Mouse (Mus musculus): ENCODE measurements around the gene Tmem178.

Gene Tmem178

DNA sequence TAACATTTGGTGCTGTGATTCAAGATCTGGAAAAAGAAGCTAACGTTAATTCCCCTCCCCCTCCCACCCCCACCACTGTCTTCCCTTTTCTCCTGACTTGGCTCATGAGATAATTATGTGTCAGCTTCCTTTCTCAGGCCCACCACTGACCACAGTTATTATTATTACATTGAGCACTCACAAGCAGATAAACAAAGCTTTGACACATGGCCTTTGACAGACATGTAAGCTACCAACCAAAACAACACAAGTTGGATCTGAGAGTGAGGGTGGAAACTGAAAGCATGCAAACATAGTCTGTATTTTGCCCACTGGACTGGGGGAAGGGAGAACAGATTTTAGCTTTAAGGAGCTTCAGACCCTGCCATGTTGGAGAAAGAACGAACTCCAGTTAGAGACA, 52.8 kb downstream of the Tmem178 start:
- no peak for DNase-seq (ENCODE audit: low read depth)

DNA sequence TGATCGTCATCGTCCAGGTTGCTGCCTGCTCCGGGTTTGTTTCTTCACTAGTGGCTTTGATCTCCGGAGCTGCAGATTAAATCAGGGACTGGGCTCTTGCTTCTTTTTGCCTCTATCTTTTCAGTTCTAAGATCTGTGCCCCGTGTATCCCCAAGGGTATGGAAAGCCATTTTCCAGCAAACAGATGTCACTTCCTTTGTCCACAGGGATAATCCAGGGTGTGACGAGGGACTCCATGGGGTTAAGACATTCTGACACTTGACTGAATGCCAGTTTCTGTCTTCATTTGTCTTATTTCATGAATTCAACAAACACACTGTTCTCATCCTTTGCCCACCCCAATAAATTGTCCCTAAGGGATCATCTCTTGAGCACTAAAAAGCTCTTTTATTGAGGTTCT, 54.5 kb downstream of the Tmem178 start:
- DNase-seq (ENCODE audit: low read depth), result no peak

DNA sequence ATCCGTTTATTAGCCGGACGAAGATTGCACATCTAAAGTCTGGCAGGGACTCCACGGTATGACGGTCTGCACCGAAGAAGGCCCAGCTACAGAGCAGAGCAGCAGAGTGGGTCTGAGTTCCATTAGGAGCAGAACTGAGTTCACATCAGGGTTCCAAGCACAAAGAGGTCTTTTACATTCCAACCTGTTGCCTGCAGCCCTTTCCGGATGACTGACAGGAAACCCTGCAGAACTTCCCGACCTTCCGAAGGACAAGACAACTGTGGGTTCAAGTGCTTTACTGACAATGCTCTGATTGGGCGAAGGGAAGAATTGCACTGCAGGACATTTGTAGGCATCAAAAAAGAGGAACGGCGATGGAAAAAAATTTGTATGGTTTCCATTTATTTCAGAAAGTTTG, 56.6 kb downstream of the Tmem178 start:
- no peak for DNase-seq (ENCODE audit: low read depth)

DNA sequence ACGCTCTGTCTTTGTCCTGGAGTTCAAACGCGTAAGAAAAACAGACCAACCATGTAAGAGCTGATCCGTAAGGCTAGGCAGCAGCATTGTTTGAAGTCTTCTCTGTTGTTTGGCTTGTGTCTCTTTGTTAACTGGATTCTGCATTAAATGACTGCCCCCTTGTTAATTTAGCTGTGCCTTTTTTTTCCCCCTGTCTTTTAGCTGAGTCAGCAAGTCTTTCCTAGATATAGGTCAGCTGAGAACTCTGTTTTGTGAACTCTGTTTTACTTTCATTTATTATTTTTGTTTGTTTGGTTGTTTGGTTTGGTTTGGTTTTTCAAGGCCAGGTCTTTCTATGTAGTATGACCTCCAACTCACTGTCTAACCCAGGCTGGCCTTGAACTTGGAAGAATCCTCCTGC, 57.2 kb downstream of the Tmem178 start:
- no peak for DNase-seq (ENCODE audit: low read depth)

- no peak for DNase-seq (ENCODE audit: low read depth)
Observed at GRCm38 (mm10) chr17:81002130-81002529, 57.7 kb downstream of the Tmem178 start.

DNA sequence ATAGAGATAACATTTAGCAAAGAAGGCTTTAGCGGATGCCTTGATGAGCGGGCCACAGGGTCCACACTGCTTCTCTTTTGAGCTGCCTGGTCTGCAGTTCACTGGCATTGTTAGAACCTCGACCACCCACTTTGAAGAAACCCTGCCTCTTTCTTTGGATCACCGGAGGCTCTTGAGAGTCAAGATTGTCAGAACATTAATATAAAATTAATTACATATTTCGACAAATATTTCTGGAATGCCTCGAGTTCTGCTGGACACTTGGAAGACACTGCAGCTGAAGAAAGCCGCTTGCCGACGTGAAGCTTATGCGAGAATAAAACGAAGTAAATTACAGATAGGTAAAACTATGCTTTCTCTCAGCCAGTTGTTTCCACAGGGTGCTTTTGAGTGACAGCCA, 60.0 kb downstream of the Tmem178 start:
- no peak for DNase-seq (ENCODE audit: low read depth)

DNA sequence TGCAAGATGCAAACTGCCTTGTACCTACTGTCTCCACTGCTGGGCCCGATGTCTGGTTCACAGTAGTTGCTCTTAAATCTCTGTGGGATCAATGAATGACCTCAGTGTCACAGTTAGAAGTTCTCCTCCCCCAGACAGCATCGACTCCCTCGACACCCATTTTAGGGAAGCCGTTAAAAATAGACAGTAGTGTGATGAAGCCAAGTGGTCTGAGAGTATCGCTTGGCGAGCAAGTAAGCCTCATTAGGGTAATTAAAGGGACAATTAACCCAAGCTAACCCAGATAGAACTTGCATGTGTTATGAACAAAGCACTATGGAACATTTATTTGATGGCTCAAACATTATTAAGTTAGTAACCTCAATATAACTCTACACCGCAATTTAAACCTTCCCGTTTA, 60.9 kb downstream of the Tmem178 start:
- DNase-seq (ENCODE audit: low read depth), result no peak

DNA sequence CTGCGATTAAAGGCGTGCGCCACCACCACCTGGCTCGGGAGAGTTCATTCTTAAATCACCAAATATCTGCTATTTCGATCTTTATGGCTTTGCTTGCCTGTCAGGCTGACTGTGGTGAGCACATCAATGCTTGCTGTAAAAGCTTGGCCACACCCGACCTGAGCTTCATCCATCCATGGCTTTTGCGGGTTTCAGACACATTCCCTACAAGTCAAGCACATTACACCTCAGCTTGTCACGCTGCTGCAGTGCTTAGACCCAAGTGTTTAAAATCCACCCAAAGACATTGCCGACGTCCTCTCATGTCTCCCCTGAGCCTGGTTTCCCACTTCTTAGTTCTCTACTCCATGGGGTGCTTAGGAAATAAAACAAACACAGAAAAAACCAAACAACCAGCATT, 64.7 kb downstream of the Tmem178 start:
- no peak for DNase-seq (ENCODE audit: low read depth)

DNA sequence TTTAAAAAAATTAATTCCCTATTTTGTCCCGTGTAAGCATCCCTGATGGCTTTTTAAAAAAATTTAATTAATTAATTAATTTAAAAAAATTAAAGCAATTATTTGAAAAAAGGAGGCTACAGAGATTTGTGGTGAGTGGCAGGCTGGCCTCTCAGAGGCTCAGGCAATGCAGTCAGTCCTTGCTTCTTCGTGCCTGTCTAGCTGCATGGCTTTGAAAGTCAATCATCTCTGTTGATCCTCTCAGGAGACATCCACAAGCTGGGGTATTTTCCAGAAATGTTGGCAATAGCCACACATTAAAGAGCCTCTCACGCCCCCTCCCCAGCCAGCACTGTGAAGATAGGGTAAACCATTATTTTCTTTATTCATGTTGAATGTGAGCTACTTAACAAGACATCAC, 65.8 kb downstream of the Tmem178 start:
- DNase-seq (ENCODE audit: low read depth), result no peak

DNA sequence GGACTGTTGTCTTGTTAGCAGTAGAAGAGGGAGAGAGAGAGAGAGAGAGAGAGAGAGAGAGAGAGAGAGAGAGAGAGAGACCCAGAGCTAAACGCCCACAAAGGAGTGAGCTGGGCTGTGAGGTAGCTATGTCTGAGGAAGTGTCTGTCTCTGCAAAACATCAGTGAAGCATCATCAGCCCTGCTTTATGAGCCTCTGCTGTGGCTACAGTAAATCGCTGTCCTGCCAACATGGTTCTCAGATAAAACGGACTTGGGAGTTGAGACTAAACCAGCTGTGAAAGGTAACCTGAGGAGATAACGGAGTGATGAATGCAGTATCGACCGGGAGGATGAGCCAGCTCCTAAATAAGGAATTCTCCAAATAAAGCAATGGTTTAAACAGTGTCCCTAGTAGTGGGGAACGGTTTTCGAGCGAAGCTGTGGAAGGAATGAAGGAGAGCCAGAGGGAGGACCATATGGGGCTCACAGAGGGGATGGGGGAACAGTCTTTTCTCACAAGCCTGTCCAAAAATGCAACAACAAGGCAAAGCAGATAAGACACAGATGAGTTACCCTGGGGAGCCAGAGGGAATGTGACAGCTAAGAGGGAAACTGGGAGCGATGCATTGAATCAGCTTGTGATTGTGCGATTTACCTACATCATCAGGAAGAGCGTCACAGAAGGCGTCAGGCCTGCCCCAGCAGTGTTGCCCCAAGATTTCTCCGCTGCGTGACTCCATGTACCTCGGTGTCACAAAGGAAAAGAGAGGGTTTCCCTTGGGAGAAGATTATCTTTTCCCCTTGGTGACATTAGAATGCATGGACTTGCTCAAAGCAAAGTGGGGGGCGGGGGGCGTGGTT, 66.6 kb downstream of the Tmem178 start:
- no peak for DNase-seq (ENCODE audit: low read depth)

DNA sequence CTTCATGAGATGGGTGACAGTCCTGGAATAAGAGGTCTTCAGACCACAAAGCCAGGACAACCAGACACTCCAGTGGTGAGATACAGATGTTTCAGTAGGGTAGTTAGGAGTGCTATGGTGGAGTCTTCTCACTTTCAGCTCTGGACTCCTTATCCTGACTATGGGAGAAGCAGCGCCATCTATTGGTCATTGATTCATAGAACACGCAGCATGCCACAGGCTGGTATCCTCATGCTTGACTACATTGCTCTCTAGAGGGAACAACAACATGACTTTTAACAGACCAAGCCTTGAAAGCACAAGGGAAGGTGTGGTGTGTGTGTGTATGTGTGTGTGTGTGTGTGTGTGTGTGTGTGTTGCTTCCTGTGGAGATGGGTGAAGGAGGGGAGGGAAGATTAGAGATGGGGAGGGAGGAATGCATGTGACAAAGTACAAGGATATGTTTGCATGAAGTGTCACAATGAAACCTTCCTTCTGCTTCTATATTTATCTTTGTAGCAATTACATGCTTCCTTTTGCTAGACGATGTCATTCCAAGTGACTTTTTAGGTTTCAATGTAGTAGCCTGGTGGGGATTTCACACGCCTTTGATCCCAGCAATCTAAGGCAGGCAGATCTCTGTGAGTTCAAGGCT, 71.5 kb downstream of the Tmem178 start:
- DNase-seq (ENCODE audit: low read depth), result peak; percentile 55

DNA sequence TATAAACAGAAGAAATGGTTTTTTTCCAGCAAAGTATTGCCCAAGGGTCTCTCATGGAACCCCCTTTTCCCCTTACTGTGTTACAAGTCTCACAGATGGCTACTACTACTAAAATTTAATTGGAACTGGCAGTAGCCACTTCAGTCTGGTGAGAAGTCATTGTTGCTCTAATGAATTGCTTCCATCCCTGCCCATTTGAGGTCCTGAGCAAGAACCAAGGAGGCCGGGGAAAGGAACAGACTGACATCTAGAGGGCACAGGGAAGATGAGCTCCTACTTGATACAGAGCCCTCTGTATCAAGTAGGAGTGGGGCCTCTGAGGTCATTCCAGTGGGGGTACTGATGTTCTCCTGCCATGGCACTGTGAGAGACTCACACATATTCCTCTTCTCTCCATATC, 72.7 kb downstream of the Tmem178 start:
- DNase-seq (ENCODE audit: low read depth), result no peak

DNA sequence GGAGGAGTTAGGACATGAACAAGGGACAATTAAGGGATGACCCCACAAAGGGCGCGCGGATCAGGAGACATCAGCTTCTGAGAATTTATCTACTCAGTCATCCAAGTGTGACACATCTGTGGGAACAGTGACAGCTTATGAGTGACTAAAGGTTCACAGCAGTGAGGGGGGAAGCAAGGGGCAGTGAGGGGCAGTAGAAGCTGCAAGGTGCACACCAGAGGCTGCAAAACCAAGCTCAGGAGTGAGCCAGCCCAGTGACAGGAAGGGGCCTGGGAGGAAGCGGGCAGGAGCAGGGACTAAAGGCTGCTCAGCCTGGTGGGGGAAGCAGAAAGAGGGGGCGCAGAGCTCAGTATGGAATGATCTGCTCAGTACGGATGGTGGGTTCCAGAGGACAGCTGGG, 82.9 kb downstream of the Tmem178 start:
- no peak for DNase-seq (ENCODE audit: low read depth)

GRCm38 (mm10) chr17:81031830-81032442, 87.5 kb downstream of the Tmem178 start:
- DNase-seq (ENCODE audit: low read depth), result no peak

DNA sequence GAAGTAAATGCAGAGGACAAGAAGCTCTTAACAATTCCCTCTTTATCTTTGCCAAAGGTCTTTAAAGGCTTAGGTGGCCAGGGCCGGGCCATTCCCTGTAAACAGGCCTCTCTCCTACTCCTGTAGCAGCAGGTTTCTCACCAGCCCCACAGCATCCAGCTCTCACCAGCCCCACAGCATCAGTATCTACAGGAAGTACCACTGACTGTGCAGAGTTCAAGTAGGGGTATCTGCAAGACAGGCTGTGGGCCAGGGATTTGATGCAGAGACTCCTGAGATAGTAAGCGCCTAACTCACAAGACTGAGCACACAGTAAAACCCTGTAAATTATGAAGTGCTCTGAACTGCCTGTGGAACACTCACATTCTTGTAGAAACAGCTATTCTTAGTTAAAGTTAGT, 88.5 kb downstream of the Tmem178 start:
- no peak for DNase-seq (ENCODE audit: low read depth)

GRCm38 (mm10) chr17:81035354-81035753, 90.9 kb downstream of the Tmem178 start:
- no peak for DNase-seq (ENCODE audit: low read depth)

DNA sequence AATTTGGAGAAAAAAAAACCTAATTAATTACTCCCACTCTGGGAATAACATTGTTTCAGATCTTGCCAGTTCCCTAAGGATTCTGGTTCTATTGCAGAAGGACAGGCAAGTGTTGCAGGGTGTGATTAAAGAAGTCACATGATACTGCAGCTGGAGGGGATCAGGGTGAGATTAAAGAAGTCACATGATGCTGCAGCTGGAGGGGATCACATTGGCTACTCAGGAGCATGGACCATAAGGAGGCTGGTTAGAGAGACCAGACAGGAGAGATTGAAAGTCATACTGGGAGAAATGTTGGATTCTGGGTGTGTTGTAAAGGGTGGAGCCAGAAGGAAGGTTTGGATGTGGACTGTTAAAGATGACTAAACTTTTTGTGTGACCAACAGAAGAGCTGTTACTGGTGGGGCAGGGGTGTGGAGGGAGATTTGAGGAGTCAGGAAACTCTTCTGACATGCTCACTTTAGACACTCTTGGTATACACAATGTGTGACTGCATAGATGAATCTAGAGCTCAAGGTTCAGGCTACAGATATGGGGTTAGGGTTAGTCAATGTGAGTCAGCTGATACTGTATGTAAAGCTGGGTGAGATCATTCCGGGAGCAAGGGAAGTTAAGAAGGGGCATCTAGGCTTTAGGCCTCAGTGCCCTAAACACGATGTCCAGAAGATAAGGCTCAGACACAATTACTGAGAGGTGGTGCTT, 94.4 kb downstream of the Tmem178 start:
- DNase-seq (ENCODE audit: low read depth), result no peak

GRCm38 (mm10) chr17:81041662-81042061, 97.2 kb downstream of the Tmem178 start:
- DNase-seq (ENCODE audit: low read depth), result no peak

DNA sequence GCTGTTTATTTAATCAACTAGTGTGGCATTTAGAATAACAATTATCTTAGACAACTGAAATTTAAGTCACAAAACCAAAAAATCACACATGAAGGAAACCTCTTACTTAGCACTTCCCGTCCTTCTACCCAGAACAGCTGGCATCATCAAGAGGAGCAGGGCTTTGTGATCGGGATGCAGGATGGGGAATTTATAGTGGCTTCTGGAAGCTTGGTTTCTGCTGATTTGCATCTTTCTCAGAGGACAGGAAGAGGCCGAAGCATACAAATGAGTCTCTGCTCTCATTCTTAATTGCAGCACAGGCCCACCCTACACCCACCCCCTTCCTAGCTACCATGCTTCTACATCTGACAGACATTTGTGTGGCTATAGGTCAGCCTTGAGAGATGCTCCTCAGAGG, 99.9 kb downstream of the Tmem178 start:
- DNase-seq (ENCODE audit: low read depth), result no peak

- peak; percentile 51 for DNase-seq (ENCODE audit: low read depth)
Observed at GRCm38 (mm10) chr17:81045115-81045514, 100.7 kb downstream of the Tmem178 start.

DNA sequence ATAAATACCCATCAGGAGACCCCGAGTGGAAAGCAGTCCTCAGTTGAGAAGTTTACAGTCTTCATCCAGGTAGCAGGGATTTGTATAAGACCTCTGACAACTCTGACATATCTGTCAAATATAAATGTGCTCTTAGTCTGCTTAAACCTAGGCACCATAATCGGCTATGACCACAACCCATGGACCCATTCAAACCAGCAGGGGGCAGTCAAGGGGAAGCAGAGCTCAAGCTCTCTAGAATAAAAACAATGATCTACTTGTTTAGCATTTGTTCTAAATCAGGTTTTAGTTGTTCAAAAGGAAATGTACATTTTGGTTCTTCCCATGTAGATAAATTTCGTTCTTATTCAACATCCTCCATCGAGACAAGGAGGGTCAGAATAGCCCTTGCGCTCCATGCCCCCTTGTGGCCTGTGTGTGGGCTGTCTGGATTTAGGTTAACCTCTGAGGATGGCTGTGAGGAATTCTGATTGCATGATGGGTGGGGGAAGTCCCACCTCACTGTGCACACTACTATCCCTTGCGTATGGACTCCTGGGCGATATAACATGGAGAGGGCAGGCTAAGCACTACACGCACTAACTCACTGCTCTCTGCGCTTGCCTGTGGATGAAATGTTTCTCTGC, 101.2 kb downstream of the Tmem178 start:
- peak; percentile 79 for DNase-seq (ENCODE audit: low read depth)

DNA sequence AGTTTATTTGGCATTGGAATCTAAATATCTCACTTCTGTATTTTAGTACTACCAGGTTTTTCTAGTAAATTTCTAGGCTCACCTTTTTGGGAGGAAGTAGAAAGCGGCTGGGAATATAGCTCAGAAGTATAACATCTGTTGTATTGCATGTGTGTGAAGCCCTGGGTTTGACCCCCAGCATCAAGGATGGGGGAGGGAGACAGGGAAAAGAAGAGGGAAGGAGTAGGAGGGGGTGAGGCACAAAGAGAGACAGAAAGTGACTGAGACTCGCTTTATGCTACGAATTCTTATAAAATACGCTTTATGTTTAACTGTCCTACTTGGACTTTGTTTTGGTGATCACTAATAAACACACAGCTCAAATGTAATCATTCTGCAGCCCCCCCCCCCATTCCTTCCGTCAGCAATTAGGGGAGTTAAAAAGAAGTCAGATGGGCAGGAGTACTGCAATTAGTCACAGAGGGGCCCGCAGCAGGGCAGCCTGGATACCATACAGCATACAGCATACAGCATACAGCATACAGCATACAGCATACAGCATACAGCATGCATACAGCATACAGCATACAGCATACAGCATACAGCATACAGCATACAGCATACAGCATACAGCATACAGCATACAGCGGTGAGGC, 103.6 kb downstream of the Tmem178 start:
- no peak for DNase-seq (ENCODE audit: low read depth)
